Mouse (Mus musculus): ENCODE data around the gene Asgr2.
"Not testable (repeated sequence)": the region's sequence is repeated elsewhere in the genome, so short reads cannot be mapped to it uniquely, and the experiment has no call there.

Gene Asgr2

DNA sequence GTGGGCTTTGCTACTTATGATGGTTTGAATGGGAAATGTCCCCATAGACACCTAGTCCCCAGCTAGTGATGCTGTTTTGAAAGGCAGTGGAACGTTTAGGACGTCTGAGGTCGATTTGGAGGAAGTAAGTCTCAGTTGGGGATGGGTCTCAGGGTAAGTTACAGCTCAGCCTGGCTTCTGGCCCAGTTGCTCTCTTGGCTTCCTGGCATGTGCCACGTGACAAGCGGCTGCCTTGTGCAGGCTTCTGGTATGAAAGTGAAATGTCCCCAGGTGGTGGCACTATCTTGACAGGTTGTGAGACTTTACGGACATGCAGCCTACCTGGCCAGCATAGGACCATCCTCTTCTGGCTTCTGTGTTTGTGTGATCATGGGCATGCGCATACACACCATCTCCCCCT is 12.5 kb upstream of the Asgr2 start:
- in situ Hi-C loops (cut with MboI; ENCODE audit: unreplicated experiment in 2 of 2): loop anchor here in 1 of 2 experiments (25.0 kb wide), 2 partner anchors 407 to 893 kb away; partner anchors contain the start of gene Alox8

GRCm38 (mm10) chr11:70080803-70081590 is 11.4 kb upstream of the Asgr2 start:
- in situ Hi-C loops (cut with MboI; ENCODE audit: unreplicated experiment in 2 of 2): loop anchor here in 1 of 2 experiments (25.0 kb wide), 2 partner anchors 406 to 894 kb away; partner anchors contain the start of gene Alox8

- in situ Hi-C loops (cut with MboI; ENCODE audit: unreplicated experiment in 2 of 2): loop anchor here in 1 of 2 experiments (25.0 kb wide), 2 partner anchors 403 to 897 kb away; partner anchors contain the start of gene Alox8
Observed at GRCm38 (mm10) chr11:70084563-70084962, 7.9 kb upstream of the Asgr2 start.

DNA sequence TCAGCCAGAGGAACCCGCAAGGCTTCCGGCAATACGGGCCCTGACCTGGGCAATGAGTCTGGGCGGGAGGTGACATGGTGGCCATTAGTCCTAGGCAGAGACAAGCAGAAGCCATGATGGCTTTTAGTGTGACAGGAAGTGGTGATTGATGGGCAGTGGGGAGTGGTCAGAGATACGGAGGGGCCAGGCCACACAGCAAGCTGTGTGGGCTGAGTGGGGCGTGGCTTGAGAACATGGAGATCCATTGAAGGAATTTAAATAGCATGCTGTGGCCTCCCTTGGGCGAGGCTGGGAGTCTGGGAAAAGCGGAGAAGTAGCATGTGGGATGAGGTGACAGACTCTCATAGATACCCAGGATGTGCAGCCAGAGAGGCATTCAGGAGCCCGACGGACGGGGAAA is 5.0 kb downstream of the Asgr2 start:
- in situ Hi-C loops (cut with MboI; ENCODE audit: unreplicated experiment in 2 of 2): loop anchor here in 1 of 2 experiments (25.0 kb wide), 2 partner anchors 390 to 910 kb away; partner anchors contain the start of gene Alox8

DNA sequence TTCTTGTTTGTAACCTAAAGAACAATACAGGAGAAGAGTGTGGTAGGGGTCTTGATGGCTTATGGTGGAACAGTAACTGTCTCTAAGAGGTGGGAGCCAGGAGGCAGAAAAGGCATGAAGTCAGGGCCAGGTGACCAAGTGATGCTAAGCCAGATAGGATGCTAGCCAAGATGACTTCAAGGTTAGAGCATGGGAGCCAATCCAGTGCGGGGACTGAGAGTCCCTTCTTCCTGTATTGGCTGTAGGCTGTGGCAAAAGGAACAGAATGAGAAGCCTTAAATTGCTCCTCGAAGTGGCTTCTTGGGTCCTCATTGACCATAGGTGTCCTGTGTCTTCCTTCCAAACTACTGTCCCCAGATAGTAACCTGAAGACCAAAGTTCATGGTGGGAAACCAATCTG is 6.7 kb downstream of the Asgr2 start:
- in situ Hi-C loops (cut with MboI; ENCODE audit: unreplicated experiment in 2 of 2): loop anchor here in 1 of 2 experiments (25.0 kb wide), 2 partner anchors 388 to 912 kb away; partner anchors contain the start of gene Alox8

DNA sequence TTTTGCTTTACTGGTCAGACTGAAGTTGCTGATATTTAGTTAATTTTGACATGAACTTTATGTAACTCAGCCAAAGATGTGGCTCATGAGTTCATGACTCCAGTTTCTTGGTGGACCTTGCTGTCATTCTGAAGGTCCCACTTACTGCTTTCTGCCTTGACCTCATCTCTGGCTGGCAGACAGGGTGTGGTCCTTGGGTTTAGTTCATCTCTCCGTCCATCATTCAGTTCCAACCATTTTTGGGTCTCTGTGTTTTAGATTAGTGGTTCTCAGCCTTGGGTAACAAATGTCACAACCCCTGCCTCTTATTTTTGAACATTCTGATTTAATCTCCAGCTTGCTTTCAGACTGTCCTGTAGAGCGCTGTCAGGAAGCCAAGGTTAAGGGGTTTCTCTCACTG is 7.4 kb downstream of the Asgr2 start:
- in situ Hi-C loops (cut with MboI; ENCODE audit: unreplicated experiment in 2 of 2): loop anchor here in 1 of 2 experiments (25.0 kb wide), 2 partner anchors 387 to 913 kb away; partner anchors contain the start of gene Alox8

DNA sequence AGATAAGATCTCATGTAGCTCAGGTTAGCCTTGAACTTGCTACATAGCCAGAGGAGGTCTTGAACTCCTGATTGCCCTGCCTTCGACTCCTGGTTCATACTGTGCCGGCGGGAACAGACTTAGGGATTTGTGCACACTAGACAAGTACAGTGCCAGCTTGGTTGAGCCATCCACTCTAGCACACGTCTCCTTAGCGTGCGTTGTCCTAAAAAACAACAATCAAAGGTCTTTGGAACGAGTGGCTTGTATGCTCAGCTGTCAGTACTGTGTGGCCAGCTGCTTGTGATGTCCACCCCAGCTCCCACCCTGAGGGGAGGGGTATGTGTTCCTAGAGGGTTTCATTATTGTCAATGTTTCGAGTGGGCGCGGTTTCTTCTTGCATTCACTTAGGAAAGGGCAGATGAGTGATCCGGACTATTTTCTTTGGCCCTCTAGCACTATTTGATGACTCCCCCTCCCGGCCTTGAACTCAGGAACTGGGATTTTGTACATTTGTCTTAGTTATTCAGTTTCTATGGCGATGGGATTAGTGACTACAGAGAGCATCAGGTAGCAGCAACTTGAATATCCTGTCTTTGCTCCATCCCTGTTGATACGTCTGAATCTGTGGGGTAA is 11.4 kb downstream of the Asgr2 start:
- in situ Hi-C loops (cut with MboI; ENCODE audit: unreplicated experiment in 2 of 2): no loop called here

DNA sequence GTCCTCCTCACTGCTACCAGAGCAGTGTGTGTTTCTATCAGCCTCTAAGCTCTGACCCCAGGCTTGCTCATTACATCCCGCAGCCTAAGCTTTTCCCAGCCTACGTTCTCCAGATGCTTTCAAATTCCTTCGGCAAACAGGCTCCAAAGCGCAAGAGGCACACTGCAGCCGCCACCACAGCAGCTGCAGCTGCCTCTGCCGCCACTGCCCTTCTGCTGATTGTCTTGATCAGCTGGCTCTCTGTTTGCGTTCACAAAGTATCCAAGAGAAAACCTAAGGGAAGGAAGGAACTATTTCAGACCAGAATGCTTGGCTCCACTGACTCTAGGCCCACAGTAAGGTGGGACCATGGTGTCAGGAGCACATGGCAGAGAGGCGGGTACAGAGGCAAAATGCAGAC is 14.6 kb downstream of the Asgr2 start:
- in situ Hi-C loops (cut with MboI; ENCODE audit: unreplicated experiment in 2 of 2): no loop called here

GRCm38 (mm10) chr11:70110146-70110545 is 17.7 kb downstream of the Asgr2 start:
- in situ Hi-C loops (cut with MboI; ENCODE audit: unreplicated experiment in 2 of 2): loop anchor here in 1 of 2 experiments (5.0 to 10.0 kb wide), 2 partner anchors 48 to 175 kb away; partner anchors contain the start of gene Ybx2

GRCm38 (mm10) chr11:70114562-70114961 is 22.1 kb downstream of the Asgr2 start:
- in situ Hi-C loops (cut with MboI; ENCODE audit: unreplicated experiment in 2 of 2): loop anchor here in 1 of 2 experiments (5.0 to 10.0 kb wide), 2 partner anchors 52 to 180 kb away; partner anchors contain the start of gene Ybx2

DNA sequence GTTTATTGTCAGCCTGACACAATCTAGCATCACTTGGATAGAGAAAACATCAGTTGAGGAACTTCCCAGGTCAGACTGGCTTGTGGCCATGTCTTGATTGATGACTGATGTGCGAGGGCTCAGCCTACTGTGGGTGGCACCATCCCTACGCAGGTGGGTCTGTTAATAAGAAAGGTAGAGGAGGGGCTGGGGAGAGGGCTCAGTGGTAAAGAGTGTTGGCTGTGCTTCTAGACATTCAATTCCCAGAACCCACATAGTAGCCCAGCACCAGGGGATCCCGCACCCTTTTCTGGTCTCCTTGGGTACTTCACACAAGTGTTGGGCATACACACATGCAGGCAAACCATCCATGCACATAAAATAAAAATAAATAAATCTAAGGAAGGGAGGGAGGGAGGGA is 23.5 kb downstream of the Asgr2 start:
- in situ Hi-C loops (cut with MboI; ENCODE audit: unreplicated experiment in 2 of 2): loop anchor here in 1 of 2 experiments (10.0 kb wide), 1 partner anchor 181 kb away; the partner anchor contains the start of gene Ybx2

- in situ Hi-C loops (cut with MboI; ENCODE audit: unreplicated experiment in 2 of 2): no loop called here
Observed at GRCm38 (mm10) chr11:70129926-70130379, 37.5 kb downstream of the Asgr2 start, which contains the start of gene Mgl2. TSS of gene Mgl2 (plus strand) at chr11:70130329.

DNA sequence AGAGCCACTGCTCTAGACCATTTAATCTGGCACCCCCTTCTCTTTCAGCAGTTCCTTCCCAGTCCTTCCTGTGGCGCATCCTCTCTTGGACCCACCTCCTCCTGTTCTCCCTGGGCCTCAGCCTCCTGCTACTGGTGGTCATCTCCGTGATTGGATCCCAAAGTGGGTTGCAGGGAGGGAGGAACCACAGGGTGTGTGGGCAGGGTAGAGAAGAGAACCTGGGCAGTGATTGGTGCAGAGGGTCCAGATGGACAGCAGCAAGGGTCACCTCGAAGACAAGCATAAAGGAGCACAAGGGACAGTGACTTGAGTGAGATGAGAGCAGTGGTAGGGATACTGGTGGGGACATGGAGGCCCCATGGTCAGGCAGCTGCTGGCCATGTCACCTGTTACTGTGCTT is 42.6 kb downstream of the Asgr2 start:
- in situ Hi-C loops (cut with MboI; ENCODE audit: unreplicated experiment in 2 of 2): not testable (repeated sequence)

DNA sequence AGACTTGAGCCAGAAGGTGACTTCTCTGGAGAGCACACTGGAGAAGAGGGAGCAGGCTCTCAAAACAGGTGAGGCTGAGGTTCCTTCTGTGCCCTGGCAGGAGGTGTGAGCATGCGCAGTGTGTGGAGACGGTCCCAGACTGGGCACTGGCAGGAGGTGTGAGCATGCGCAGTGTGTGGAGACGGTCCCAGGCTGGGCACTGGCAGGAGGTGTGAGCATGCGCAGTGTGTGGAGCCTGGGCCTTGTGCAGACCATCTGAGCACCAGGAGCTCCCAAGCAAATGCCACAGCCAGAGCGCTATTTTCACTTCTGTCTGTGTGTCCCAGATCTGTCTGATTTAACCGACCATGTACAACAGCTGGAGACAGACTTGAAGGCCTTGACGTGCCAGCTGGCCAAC is 43.5 kb downstream of the Asgr2 start:
- in situ Hi-C loops (cut with MboI; ENCODE audit: unreplicated experiment in 2 of 2): not testable (repeated sequence)

- in situ Hi-C loops (cut with MboI; ENCODE audit: unreplicated experiment in 2 of 2): no loop called here
Observed at GRCm38 (mm10) chr11:70139171-70139570, 46.7 kb downstream of the Asgr2 start.

- in situ Hi-C loops (cut with MboI; ENCODE audit: unreplicated experiment in 2 of 2): no loop called here
Observed at GRCm38 (mm10) chr11:70151072-70151471, 58.6 kb downstream of the Asgr2 start.

Data from v-Abl transformed pro-B cells (cell line).